Mouse (Mus musculus): ENCODE measurements around the gene Dsel. TPM values are rescaled to one million over a fixed set of nuclear protein-coding genes. Genes with fewer than 3 reads are reported as not detected.

Gene Dsel
- total RNA-seq (2021) = 10 to 100 TPM; 24.4 to 25.9 TPM

DNA sequence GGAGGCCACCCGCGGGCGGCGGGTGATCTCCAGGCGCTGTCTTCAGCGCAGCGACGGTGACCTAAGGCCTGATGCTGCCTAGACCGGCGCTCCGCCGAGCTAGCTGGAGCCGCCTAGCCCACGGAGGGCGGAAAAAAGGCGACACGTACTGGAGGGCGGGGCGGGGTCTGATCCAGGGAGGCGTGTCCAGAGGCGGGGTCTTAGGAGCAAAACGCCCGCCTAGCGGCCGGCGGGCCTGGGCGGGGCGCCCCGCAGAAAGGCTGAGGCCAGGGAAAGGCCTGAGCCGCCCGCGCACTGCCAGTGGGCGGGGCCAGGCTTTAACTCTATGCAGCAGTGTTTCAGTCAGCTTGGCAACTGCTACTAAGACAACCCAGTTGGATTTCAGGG lies at the start of gene Dsel:
Dsel (minus strand) TSS at position 140 of the 387 bp plus-strand sequence.
- peak; percentile 79 to 95 for DNase-seq (ENCODE audit: extremely low spot score in 1 of 2, low spot score in 2 of 2)
- intact Hi-C loops (cut with DNase I) = loop anchor here (1.0 to 5.0 kb wide), 2 partner anchors 202 to 515 kb away; no protein-coding TSS in a partner anchor

DNA sequence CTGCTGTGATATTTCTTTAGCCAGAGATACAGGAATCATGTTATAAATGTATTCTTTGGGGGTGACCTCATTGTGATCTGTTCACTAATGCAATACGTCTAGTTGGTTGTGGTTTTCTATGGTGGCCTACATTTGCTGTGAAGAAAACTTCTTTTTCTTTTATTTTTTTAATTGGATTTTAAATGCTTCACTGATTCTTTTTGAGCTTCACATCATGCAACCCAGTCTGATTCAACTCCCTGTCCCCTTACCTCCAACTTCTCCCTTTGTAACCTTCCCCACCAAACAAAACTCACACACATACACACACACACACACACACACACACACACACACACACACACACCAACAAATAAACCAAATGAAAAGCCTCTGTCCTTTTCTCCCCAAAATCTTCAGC lies 46.7 kb upstream of the Dsel start:
- intact Hi-C loops (cut with DNase I) = no loop called here
- no peak for DNase-seq (ENCODE audit: extremely low spot score in 1 of 2, low spot score in 2 of 2)

DNA sequence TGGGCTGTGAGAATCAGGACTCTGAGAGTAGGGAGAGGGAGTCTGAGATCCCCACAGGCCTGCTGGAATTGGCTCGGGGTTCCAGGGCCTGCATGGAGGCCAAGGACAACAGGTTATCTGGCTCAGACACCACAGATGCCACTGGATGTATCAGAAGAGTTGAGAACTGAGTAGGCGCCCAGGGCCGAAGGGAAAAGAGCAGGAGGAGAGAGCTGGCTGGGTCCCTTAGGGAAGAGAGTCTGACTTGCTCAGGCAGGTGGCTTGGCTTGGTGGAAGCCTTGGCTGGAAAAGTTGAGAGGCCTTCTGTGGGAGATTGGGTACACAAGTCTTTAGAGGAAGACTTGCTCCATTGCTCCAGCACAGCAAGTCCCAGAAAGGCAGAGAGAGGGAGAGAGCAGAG lies 18.6 kb upstream of the Dsel start:
- no peak for DNase-seq (ENCODE audit: extremely low spot score in 1 of 2, low spot score in 2 of 2)
- intact Hi-C loops (cut with DNase I) = no loop called here

DNA sequence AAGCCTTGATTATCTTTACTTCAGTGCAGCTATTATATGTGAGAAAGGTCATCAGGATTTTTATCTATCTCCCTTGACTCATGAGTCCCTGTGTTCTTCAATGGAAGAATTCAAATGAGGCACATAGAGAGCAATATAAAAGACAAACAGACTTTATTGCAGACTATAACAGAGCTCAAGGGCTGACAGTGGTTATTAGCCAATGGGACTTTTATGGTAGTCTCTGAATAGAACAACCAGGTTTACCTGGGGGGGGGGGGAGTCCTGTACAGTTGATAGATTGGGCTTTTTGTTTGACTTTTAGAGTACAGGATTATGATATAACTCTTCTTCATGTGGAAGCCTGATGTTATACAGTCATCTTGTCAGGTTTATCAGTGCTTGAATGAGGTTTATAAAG lies 11.1 kb upstream of the Dsel start:
- no peak for DNase-seq (ENCODE audit: extremely low spot score in 1 of 2, low spot score in 2 of 2)
- intact Hi-C loops (cut with DNase I) = no loop called here

DNA sequence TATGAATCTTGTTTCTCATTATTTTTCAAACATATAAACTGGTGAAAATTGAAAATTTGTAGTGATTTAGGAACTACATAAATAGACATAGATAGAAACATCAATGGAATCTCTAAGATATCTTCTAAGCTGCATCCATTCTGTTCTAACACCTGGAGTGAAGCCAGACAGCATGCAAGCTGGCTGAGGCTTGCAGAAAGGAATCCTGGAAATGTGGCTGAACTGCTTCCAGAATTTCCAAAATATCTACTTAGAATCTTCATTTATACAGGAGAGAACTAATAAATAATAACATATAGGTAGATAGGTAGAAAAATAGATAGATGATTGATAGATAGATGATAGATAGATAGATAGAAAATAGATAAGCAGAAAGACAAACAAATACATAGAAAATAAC lies 8.5 kb upstream of the Dsel start:
- DNase-seq (ENCODE audit: extremely low spot score in 1 of 2, low spot score in 2 of 2) = no peak
- intact Hi-C loops (cut with DNase I) = no loop called here

DNA sequence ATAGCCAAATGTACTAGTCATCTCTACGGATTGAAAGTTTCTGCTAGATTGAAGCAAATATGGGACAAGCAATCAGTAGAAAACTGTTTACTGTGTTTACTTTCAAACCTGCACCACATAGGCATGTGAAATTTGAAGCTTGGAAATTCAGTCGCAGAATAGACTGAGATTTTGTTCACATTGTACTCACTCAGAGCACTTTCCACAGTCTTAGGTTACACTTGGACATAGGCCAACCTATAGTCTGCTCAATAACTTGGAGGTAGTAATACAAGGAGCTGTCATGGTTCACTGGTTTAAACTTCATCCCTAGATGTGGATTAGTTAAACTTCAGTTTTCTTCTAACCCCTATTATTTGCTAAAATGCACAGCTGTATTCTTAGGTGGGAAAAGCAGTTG lies 749 bp upstream of the Dsel start:
- intact Hi-C loops (cut with DNase I) = no loop called here
- no peak for DNase-seq (ENCODE audit: extremely low spot score in 1 of 2, low spot score in 2 of 2)

DNA sequence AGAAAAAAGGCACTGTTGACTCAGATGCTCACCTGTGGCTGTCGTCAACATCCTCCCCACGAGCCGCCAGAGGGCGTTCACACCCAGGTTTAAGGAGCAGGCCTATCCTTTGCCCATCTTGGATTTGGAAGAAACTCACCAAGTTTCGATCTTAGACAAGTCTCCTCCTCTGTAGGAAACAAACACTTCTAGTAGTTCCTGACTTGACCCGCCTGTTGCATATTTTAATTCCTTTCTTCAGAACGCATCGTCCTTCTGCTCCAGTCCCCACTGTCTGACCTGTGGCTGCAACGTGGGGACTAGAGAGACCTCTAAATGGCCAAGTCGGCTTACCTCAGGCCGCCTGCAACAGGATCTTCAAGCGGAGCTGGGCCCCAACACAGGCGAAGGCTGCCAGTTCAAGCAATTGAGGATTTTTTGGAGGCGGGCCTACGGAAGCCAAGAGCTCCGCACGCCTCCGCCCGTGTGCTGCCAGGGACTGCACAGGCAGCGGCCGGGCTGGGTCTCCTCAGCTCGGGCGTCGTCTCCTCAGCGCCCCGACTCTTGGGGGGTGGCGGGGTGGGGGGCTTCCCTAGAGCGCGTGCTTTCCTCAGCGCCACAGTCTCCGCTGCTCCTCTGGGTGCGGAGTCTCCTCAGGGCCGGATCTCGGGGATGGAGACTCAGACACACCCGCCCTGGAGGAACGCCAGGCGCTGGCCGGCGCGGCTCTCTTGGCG lies 497 bp downstream of the Dsel start:
- intact Hi-C loops (cut with DNase I) = loop anchor here (1.0 to 5.0 kb wide), 2 partner anchors 202 to 515 kb away; no protein-coding TSS in a partner anchor
- DNase-seq (ENCODE audit: extremely low spot score in 1 of 2, low spot score in 2 of 2) = peak; percentile 78 to 83

DNA sequence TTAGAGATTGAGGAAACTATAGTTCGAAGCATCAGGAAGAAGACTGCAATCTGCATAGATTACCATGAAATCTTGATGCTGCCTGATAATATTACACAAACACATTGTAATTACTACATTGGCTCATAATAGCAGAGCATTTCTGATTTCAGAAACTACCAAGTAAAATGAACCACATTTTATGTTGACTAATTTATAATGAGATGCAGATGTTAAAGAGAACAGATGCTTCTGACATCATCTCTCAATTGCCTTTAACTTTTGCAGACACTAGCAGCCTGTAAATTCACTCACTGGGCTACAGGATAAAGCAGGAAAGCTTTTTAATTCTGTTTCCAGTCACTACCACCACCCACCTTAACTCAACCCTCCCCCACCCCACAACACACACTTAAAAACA lies 6.9 kb downstream of the Dsel start:
- no peak for DNase-seq (ENCODE audit: extremely low spot score in 1 of 2, low spot score in 2 of 2)
- intact Hi-C loops (cut with DNase I) = no loop called here

DNA sequence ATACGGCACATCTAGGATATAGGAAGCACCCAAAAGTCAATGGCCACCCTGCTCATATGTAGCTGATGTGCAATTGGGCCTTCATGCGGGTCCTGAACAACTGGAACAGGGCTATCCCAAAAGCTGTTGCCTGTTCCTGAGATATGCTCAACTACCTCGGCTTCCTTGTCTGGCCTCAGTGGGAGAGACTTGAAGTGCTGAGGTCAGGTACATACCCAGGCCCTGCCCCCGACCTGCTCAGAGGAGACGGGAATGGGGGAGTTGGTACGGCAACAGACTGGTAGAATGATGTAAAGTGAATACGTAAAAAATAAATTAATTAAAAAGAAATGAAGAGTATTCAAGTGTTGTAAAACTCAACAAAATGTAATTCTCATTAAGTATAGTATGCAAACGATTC lies 12.3 kb downstream of the Dsel start:
- intact Hi-C loops (cut with DNase I) = no loop called here
- DNase-seq (ENCODE audit: extremely low spot score in 1 of 2, low spot score in 2 of 2) = no peak

DNA sequence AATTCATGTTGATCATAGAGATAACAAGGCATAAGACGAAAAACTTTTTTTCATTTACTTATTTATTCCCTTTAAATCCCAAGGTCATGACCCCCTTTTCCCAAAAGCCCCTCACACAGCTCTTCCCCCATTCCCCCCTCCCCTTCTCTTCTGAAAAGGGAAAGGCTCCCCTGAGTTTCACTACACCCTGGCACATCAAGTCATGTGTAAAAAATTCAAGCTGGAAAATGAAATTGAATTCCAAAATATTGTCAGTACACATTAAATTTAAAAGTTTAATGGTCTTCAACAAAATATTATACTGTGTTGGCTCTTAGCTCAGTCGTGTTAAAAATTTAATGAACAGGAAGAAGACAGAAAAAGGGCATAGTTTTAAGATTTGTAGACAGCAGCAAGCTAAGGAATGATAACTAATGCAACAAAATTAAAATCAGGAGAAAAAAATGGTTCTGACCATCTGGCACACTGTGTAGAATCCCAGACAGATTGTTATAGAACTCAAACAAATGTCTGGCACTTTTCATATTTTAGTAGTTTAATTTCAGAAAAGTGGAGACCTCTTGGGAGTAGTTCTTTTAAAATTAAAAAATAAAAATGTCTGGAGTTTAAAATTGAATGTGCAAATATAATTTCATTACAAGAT lies 31.0 kb downstream of the Dsel start:
- intact Hi-C loops (cut with DNase I) = no loop called here
- peak in 1 of 2 experiments; percentile 5 for DNase-seq (ENCODE audit: extremely low spot score in 1 of 2, low spot score in 2 of 2)

All from left cerebral cortex, postnatal 10 days (tissue).